In genomic region chr12:8975076-8975475, GRCm38 (mm10) we compare ENCODE assay signal across 9 mouse cellular contexts. TPM values are rescaled to one million over a fixed set of nuclear protein-coding genes. Genes with fewer than 3 reads are reported as not detected.
DNase-seq lines count a peak whose midpoint lies in the region; ATAC-seq and TF ChIP-seq lines count a peak whose summit lies in the region.
"Had no signal": no experiment of that assay in that cellular context is flagged by ENCODE, and none has a peak within 500 bp of the region (broad histone marks: within the 10 kb centered on the region; RNA-seq: fewer than 3 reads in every experiment).

No protein-coding gene starts in this region.

- no peak for TF ChIP-seq CTCF in embryonic fibroblast, embryonic 13.5 days (IDR thresholded peaks at IDR 0.05; ENCODE audit: borderline replicate concordance, insufficient read depth, low read length)

- no peak overlapping the region for H3K4me2 ChIP-seq in midbrain, embryonic 11.5 days
- H3K4me2 ChIP-seq in stomach, embryonic 15.5 days, result no peak overlapping the region

- no peak for ATAC-seq in midbrain, embryonic 11.5 days (ENCODE audit: low FRiP score)
- no peak for ATAC-seq in stomach, embryonic 15.5 days (ENCODE audit: insufficient read depth, low FRiP score, low read depth)

- H3K4me1 ChIP-seq in midbrain, embryonic 10.5 days, result peaks cover 17% of the 10 kb centered on the region
- peaks cover 3% of the 10 kb centered on the region; the same call in 1 of the 2 replicates for H3K4me1 ChIP-seq in midbrain, embryonic 11.5 days (ENCODE audit: control insufficient read depth, insufficient read depth, low read length)
- H3K4me1 ChIP-seq in embryonic fibroblast, embryonic 13.5 days (ENCODE audit: control insufficient read depth, insufficient read depth, low read length), result peaks cover 10% of the 10 kb centered on the region
- peaks cover 23% of the 10 kb centered on the region for H3K4me1 ChIP-seq in limb, embryonic 10.5 days
- no peaks in the 10 kb centered on the region for H3K4me1 ChIP-seq in stomach, embryonic 15.5 days

- H3K9ac ChIP-seq in midbrain, embryonic 11.5 days (ENCODE audit: low read length), result no peak overlapping the region
- H3K9ac ChIP-seq in stomach, embryonic 15.5 days, result no peak overlapping the region

- DNase-seq in midbrain, embryonic 10.5 days (ENCODE audit: low spot score), result no peak
- DNase-seq in midbrain, embryonic 11.5 days (ENCODE audit: low spot score, missing footprints), result no peak
- DNase-seq in limb, embryonic 10.5 days (ENCODE audit: low spot score), result no peak
- no peak for DNase-seq in kidney, postnatal 25 days
- no peak for DNase-seq in urinary bladder, postnatal 36 days (ENCODE audit: low spot score in 2 of 2)
- DNase-seq in Muller cell, postnatal 12 days (ENCODE audit: inconsistent ontology term), result no peak
- DNase-seq: heart, postnatal 4 days had no signal

- H3K36me3 ChIP-seq in midbrain, embryonic 10.5 days, result peaks cover 25% of the 10 kb centered on the region
- no peaks in the 10 kb centered on the region for H3K36me3 ChIP-seq in midbrain, embryonic 11.5 days (ENCODE audit: control insufficient read depth, insufficient read depth, low read length)
- peaks cover 10% of the 10 kb centered on the region for H3K36me3 ChIP-seq in limb, embryonic 10.5 days
- no peaks in the 10 kb centered on the region for H3K36me3 ChIP-seq in stomach, embryonic 15.5 days

- H3K4me3 ChIP-seq in midbrain, embryonic 10.5 days, result peak overlapping the region; percentile 67; the same call in 1 of the 2 replicates
- H3K4me3 ChIP-seq in midbrain, embryonic 11.5 days (ENCODE audit: low read depth, low read length), result no peak overlapping the region
- H3K4me3 ChIP-seq in embryonic fibroblast, embryonic 13.5 days (ENCODE audit: insufficient read depth, low read length), result peak overlapping the region; percentile 71
- H3K4me3 ChIP-seq in limb, embryonic 10.5 days, result peak overlapping the region; percentile 77
- H3K4me3 ChIP-seq in stomach, embryonic 15.5 days (replicated peaks), result peak overlapping the region; percentile 71; the same call in 1 of the 2 replicates

- no peak for TF ChIP-seq POLR2A in embryonic fibroblast, embryonic 13.5 days (IDR thresholded peaks at IDR 0.05; ENCODE audit: low read depth, low read length)

- H3K27me3 ChIP-seq in midbrain, embryonic 10.5 days (ENCODE audit: low read depth, poor library complexity, severe bottlenecking), result peaks cover 7% of the 10 kb centered on the region; the same call in 1 of the 2 replicates
- H3K27me3 ChIP-seq in midbrain, embryonic 11.5 days (ENCODE audit: control insufficient read depth, insufficient read depth, low read length), result no peaks in the 10 kb centered on the region
- no peaks in the 10 kb centered on the region for H3K27me3 ChIP-seq in limb, embryonic 10.5 days (ENCODE audit: low read depth, poor library complexity, severe bottlenecking)
- no peaks in the 10 kb centered on the region for H3K27me3 ChIP-seq in stomach, embryonic 15.5 days (replicated peaks)

- H3K27ac ChIP-seq in midbrain, embryonic 10.5 days (replicated peaks), result no peak overlapping the region
- H3K27ac ChIP-seq in midbrain, embryonic 11.5 days (ENCODE audit: low read depth, low read length), result no peak overlapping the region
- H3K27ac ChIP-seq in embryonic fibroblast, embryonic 13.5 days (ENCODE audit: insufficient read depth, low read length), result peak overlapping the region; percentile 28
- H3K27ac ChIP-seq in limb, embryonic 10.5 days, result no peak overlapping the region
- H3K27ac ChIP-seq in stomach, embryonic 15.5 days, result no peak overlapping the region

- WGBS in midbrain, embryonic 10.5 days, result 92% methylated on average over 3 of the region's 3 CpGs
- 92% methylated on average over 3 of the region's 3 CpGs for WGBS in midbrain, embryonic 11.5 days
- WGBS in limb, embryonic 10.5 days, result 94% methylated on average over 3 of the region's 3 CpGs
- WGBS in stomach, embryonic 15.5 days, result 84% methylated on average over 3 of the region's 3 CpGs

- no peaks in the 10 kb centered on the region for H3K9me3 ChIP-seq in midbrain, embryonic 10.5 days (replicated peaks)
- H3K9me3 ChIP-seq in midbrain, embryonic 11.5 days (ENCODE audit: control insufficient read depth, low read length), result no peaks in the 10 kb centered on the region
- H3K9me3 ChIP-seq in limb, embryonic 10.5 days (replicated peaks), result no peaks in the 10 kb centered on the region
- H3K9me3 ChIP-seq in stomach, embryonic 15.5 days, result no peaks in the 10 kb centered on the region

RNA-seq across cellular contexts. Expression of gene Wdr35, which starts 1.4 kb away (rescaled TPM):
- polyA plus RNA-seq in midbrain, embryonic 10.5 days (2016; fragmentation: Nextera tagmentation; extraction: Ambion mirVana), result 24.7 and 26.8 TPM in 2 replicates
- 23.3 and 25.7 TPM in 2 replicates for polyA plus RNA-seq in midbrain, embryonic 11.5 days (2014; fragmentation: Nextera tagmentation; extraction: Ambion mirVana)
- polyA plus RNA-seq in embryonic fibroblast, embryonic 13.5 days (2011; ENCODE audit: insufficient read length, low read depth, missing spikeins), result 31.9 and 33.4 TPM in 2 replicates
- 23.0 and 27.3 TPM in 2 replicates for polyA plus RNA-seq in limb, embryonic 10.5 days (2016; fragmentation: Nextera tagmentation; extraction: Ambion mirVana)
- polyA plus RNA-seq in stomach, embryonic 15.5 days (2015; fragmentation: Nextera tagmentation; extraction: Ambion mirVana), result 12.5 and 13.2 TPM in 2 replicates

RNA-seq across cellular contexts. Expression of gene Matn3, which starts 27.3 kb away (rescaled TPM):
- polyA plus RNA-seq in midbrain, embryonic 10.5 days (2016; fragmentation: Nextera tagmentation; extraction: Ambion mirVana), result 2.7 and 4.7 TPM in 2 replicates
- polyA plus RNA-seq in midbrain, embryonic 11.5 days (2014; fragmentation: Nextera tagmentation; extraction: Ambion mirVana), result 1.3 and 1.4 TPM in 2 replicates
- 0.33 and 0.48 TPM in 2 replicates for polyA plus RNA-seq in embryonic fibroblast, embryonic 13.5 days (2011; ENCODE audit: insufficient read length, low read depth, missing spikeins)
- polyA plus RNA-seq in limb, embryonic 10.5 days (2016; fragmentation: Nextera tagmentation; extraction: Ambion mirVana), result 5.2 and 5.4 TPM in 2 replicates
- 0.17 and 0.22 TPM in 2 replicates for polyA plus RNA-seq in stomach, embryonic 15.5 days (2015; fragmentation: Nextera tagmentation; extraction: Ambion mirVana)

RNA-seq across cellular contexts. Expression of gene Laptm4a, which starts 53.6 kb away (rescaled TPM):
- polyA plus RNA-seq in midbrain, embryonic 10.5 days (2016; fragmentation: Nextera tagmentation; extraction: Ambion mirVana), result 144 and 174 TPM in 2 replicates
- polyA plus RNA-seq in midbrain, embryonic 11.5 days (2014; fragmentation: Nextera tagmentation; extraction: Ambion mirVana), result 171 and 173 TPM in 2 replicates
- 780 and 861 TPM in 2 replicates for polyA plus RNA-seq in embryonic fibroblast, embryonic 13.5 days (2011; ENCODE audit: insufficient read length, low read depth, missing spikeins)
- polyA plus RNA-seq in limb, embryonic 10.5 days (2016; fragmentation: Nextera tagmentation; extraction: Ambion mirVana), result 156 and 185 TPM in 2 replicates
- polyA plus RNA-seq in stomach, embryonic 15.5 days (2015; fragmentation: Nextera tagmentation; extraction: Ambion mirVana), result 346 and 353 TPM in 2 replicates

RNA-seq across cellular contexts. Expression of gene Ttc32, which starts 54.7 kb away (rescaled TPM):
- 23.2 and 24.3 TPM in 2 replicates for polyA plus RNA-seq in midbrain, embryonic 10.5 days (2016; fragmentation: Nextera tagmentation; extraction: Ambion mirVana)
- 24.0 and 26.2 TPM in 2 replicates for polyA plus RNA-seq in midbrain, embryonic 11.5 days (2014; fragmentation: Nextera tagmentation; extraction: Ambion mirVana)
- 4.2 and 6.5 TPM in 2 replicates for polyA plus RNA-seq in embryonic fibroblast, embryonic 13.5 days (2011; ENCODE audit: insufficient read length, low read depth, missing spikeins)
- polyA plus RNA-seq in limb, embryonic 10.5 days (2016; fragmentation: Nextera tagmentation; extraction: Ambion mirVana), result 14.8 and 15.0 TPM in 2 replicates
- polyA plus RNA-seq in stomach, embryonic 15.5 days (2015; fragmentation: Nextera tagmentation; extraction: Ambion mirVana), result 24.6 and 28.1 TPM in 2 replicates
